Mouse (Mus musculus) layer of hippocampus, adult 9-11 months (tissue): Measurements from ENCODE around the gene Taf6.

Experiments used
- DNase-seq: peaks from one replicate; pipeline ENCODE4 v3.0.0; 2022

The Taf6 gene

DNA sequence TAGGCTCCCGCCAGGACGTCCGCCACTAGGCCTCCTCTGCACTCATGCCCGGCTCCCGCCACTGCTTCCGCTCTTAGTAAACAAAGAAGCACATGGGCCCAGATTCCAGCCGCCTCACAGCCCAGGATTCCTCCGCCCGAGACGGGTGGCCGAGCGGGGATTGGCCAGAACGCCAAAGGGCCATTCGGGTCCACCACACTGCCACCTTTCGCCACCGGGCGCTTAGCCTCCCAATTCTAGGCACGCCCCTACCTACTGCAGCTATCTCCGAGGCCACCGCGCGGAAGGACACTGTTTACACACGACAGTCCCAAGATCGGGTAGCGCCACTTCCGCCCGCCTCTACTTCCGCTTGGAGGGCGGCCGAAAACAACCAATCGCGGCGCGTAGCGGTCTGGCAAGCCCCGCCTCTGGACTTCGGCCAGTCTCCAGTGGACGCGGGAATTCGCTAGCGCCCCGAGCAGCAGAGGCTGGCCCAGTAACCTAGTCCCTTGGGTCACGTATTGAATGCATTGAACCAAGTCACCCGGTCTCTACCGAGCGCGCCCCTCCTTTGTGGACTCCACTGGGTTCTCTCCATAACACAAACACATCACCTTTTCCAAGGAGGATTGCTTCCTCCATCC, 16.2 kb downstream of the Taf6 start:
- peak; percentile 95 for DNase-seq

DNA sequence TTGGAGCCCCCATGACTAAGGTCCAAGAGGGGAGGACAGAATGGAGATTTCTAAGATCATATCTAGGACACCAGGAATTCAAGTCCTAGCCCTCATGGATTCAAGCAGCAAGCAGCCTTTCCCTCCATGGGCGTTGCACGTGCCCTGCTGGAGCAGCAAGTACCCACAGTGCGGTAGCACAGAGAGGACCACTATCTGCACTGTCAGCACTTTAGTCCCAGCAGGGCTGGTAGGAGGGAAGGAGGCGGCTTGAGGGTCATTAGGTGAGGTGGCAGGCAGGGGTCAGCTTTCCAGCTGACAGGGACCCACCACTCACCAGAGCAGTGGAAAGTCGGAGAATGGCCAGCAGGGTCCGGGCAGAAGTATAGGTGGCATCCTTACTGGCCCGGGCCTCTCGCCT, 21.7 kb downstream of the Taf6 start:
- DNase-seq: no peak

GRCm38 (mm10) chr5:138163610-138164009, 23.6 kb downstream of the Taf6 start:
- DNase-seq: no peak

GRCm38 (mm10) chr5:138163046-138163445, 24.2 kb downstream of the Taf6 start:
- DNase-seq: no peak

GRCm38 (mm10) chr5:138160842-138161665, 26.2 kb downstream of the Taf6 start, which contains the start of gene Cops6:
Gene Cops6 (plus strand): TSS chr5:138161071.
- peak; percentile 95 for DNase-seq

- DNase-seq: no peak
Measured at GRCm38 (mm10) chr5:138160224-138160762, 27.0 kb downstream of the Taf6 start.

- peak; percentile 96 for DNase-seq
Measured at GRCm38 (mm10) chr5:138155443-138155976, 31.7 kb downstream of the Taf6 start, which contains the start of gene Zfp113. Gene Zfp113 (minus strand): TSS chr5:138155744.

- no peak for DNase-seq
Measured at GRCm38 (mm10) chr5:138154390-138154789, 32.9 kb downstream of the Taf6 start.

- DNase-seq: no peak
Measured at GRCm38 (mm10) chr5:138138585-138138984, 48.7 kb downstream of the Taf6 start.

- no peak for DNase-seq
Measured at GRCm38 (mm10) chr5:138137935-138138549, 49.2 kb downstream of the Taf6 start.

GRCm38 (mm10) chr5:138137257-138137656, 50.0 kb downstream of the Taf6 start:
- DNase-seq: no peak

GRCm38 (mm10) chr5:138132425-138133064, 54.7 kb downstream of the Taf6 start:
- no peak for DNase-seq
